Mouse (Mus musculus) ES-E14 (cell line): ENCODE results near the gene Polr2l.

Experiments
- CHD2 ChIP-seq: IDR thresholded peaks from 2 replicates; pipeline ENCODE4 v1.6.1; 2014; ENCODE audit warnings: mild to moderate bottlenecking, low read depth, low read length, inconsistent platforms
- MAFK ChIP-seq: IDR thresholded peaks from 2 replicates; pipeline ENCODE4 v1.6.1; 2014; ENCODE audit warnings: mild to moderate bottlenecking, low read depth, low read length, inconsistent platforms; ENCODE audit not compliant: insufficient read depth
- ZC3H11A ChIP-seq: IDR thresholded peaks from 2 replicates; pipeline ENCODE4 v1.6.1; 2012; ENCODE audit warnings: low read depth, mild to moderate bottlenecking, inconsistent platforms, low read length, borderline replicate concordance
- ZNF384 ChIP-seq: IDR thresholded peaks from 2 replicates; pipeline ENCODE4 v1.6.1; 2012; ENCODE audit warnings: low read depth, low read length, inconsistent platforms

DNA sequence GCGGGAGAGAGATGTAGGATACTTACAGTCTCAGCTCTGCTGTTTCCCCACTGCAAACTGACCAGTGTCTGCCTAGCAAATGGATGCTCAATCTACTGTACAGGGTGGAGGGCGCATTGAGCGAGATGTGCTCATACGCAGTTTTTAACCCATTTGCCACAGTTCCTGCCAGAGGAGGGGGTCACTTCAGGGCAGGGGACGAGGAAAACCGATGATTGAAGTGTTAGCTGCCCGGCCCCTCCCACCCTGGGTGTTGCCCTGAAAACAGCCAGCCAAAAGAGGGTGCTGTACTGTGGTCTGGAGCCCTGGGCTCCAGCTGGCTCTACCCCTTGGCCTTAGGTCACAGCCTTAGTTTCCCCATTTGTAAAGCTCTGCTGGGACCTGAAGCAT is 2.0 kb upstream of the Polr2l start:
- TF ChIP-seq ZNF384 (no peak), MAFK (no peak), ZC3H11A (no peak), CHD2 (no peak)
